Mouse (Mus musculus) liver, postnatal 0 days (tissue): Measurements from ENCODE around the gene Mrps27. TPM values are rescaled to one million over a fixed set of nuclear protein-coding genes. Genes with fewer than 3 reads are reported as not detected.

Experiments
- ATAC-seq: fragments of 200-750 bp; cut with Nextera tagmentation; 2 replicates; pipeline ENCODE4 v1.8.0; 2017; ENCODE audit warnings: mild to moderate bottlenecking, moderate library complexity
- DNase-seq: peaks from one replicate; pipeline ENCODE4 v3.0.0-alpha.2; 2016
- H3K27ac ChIP-seq: fragments of 300-500 bp; sonication (generic); 2 replicates; pipeline ENCODE4 v1.5.1; 2014; ENCODE audit warnings: antibody characterized with exemption, moderate library complexity, mild to moderate bottlenecking, low read depth
- H3K27me3 ChIP-seq: fragments of 300-500 bp; sonication (generic); 2 replicates; pipeline ENCODE4 v1.6.1; 2014; ENCODE audit warnings: low read length, control low read depth, mixed read lengths; ENCODE audit not compliant: insufficient read depth
- H3K36me3 ChIP-seq: fragments of 300-500 bp; sonication (generic); replicated peaks from 2 replicates; pipeline ENCODE4 v1.6.1; 2014; ENCODE audit warnings: mild to moderate bottlenecking, control low read depth, low read length, moderate library complexity, mixed read lengths; ENCODE audit not compliant: insufficient read depth
- H3K4me1 ChIP-seq: fragments of 300-500 bp; sonication (generic); 2 replicates; pipeline ENCODE4 v1.6.1; 2014; ENCODE audit warnings: antibody characterized with exemption, mild to moderate bottlenecking, control low read depth; ENCODE audit not compliant: insufficient read depth
- H3K4me2 ChIP-seq: fragments of 300-500 bp; sonication (generic); 2 replicates; pipeline ENCODE4 v1.6.1; 2014; ENCODE audit warnings: low read depth, mild to moderate bottlenecking, low read length, moderate library complexity, mixed read lengths
- H3K4me3 ChIP-seq: fragments of 300-500 bp; sonication (generic); 2 replicates; pipeline ENCODE4 v1.5.1; 2014; ENCODE audit warnings: low read depth, low read length
- H3K9ac ChIP-seq: fragments of 300-500 bp; sonication (generic); replicated peaks from 2 replicates; pipeline ENCODE4 v1.6.1; 2014; ENCODE audit warnings: mild to moderate bottlenecking, moderate library complexity
- H3K9me3 ChIP-seq: fragments of 300-500 bp; sonication (generic); 2 replicates; pipeline ENCODE4 v1.6.1; 2016; ENCODE audit warnings: mild to moderate bottlenecking, control low read depth, low read length, mixed read lengths
- CTCF ChIP-seq: sonication (generic); IDR thresholded peaks from 2 replicates; pipeline ENCODE4 v1.5.1; 2016; ENCODE audit warnings: antibody characterized with exemption, low read depth
- EP300 ChIP-seq: IDR thresholded peaks from 2 replicates; pipeline ENCODE4 v1.6.1; 2016; ENCODE audit warnings: antibody characterized with exemption, low read depth, mild to moderate bottlenecking
- WGBS: fragments of 180-500 bp; shearing (Covaris S2); extraction: QIAGEN DNeasy Blood & Tissue Kit; methylation state at CpG from one replicate; pipeline ENCODE4 v1.1.7; 2014; ENCODE audit not compliant: insufficient replicate concordance; 5-methylcytosine and 5-hydroxymethylcytosine counted together
- polyA plus RNA-seq: library from polyadenylated mRNA; unstranded; fragments of >200 nt; fragmentation: Nextera tagmentation; extraction: Ambion mirVana; gene quantifications from 2 replicates; pipeline ENCODE4 v1.2.1, GENCODE M21; 2015

Mrps27 gene
- polyA plus RNA-seq, 1 experiment from 2014 or later: 16.6 TPM

DNA sequence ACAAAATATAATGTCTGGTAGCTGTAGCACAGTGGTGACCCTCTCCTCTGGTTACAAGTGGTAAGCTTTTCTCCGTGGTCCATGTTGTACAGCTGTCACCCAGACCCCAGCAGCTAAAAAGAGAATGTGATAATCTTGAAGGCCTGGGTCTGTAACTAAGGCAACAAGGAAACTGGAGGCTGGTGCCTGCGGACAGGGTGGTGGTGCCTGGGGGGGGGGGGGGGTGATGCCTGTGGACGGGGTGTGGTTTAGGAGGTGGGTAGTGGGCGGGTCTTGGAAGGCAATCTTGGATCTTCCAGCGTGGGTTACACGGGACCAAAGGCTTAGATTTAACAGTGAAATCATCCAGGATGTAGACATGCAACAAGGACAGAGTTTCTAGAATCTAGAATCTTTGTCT, 37.8 kb downstream of the Mrps27 start:
- WGBS: 59% methylated on average over 6 of the region's 6 CpGs
- no peak overlapping the region for H3K27ac ChIP-seq
- H3K9me3 ChIP-seq: no peaks in the 10 kb centered on the region
- no peaks in the 10 kb centered on the region for H3K4me1 ChIP-seq
- no peaks in the 10 kb centered on the region for H3K36me3 ChIP-seq
- no peaks in the 10 kb centered on the region for H3K27me3 ChIP-seq
- ATAC-seq (no peak), DNase-seq (no peak)
- no peak overlapping the region for H3K4me3 ChIP-seq
- H3K9ac ChIP-seq: no peak overlapping the region
- H3K4me2 ChIP-seq: no peak overlapping the region
- no peak for TF ChIP-seq CTCF
- no peak for TF ChIP-seq EP300

GRCm38 (mm10) chr13:99384555-99385203, 40.1 kb downstream of the Mrps27 start:
- H3K9ac ChIP-seq: no peak overlapping the region
- DNase-seq: no peak
- no peaks in the 10 kb centered on the region for H3K36me3 ChIP-seq
- TF ChIP-seq EP300 (no peak), CTCF (no peak)
- no peak overlapping the region for H3K27ac ChIP-seq
- no peaks in the 10 kb centered on the region for H3K4me1 ChIP-seq
- WGBS: 70% methylated on average over 7 of the region's 7 CpGs
- no peak for ATAC-seq
- no peak overlapping the region for H3K4me3 ChIP-seq
- H3K27me3 ChIP-seq: no peaks in the 10 kb centered on the region
- no peaks in the 10 kb centered on the region for H3K9me3 ChIP-seq
- H3K4me2 ChIP-seq: no peak overlapping the region

- no peak overlapping the region for H3K27ac ChIP-seq
- no peaks in the 10 kb centered on the region for H3K4me1 ChIP-seq
- no peaks in the 10 kb centered on the region for H3K27me3 ChIP-seq
- no peaks in the 10 kb centered on the region for H3K9me3 ChIP-seq
- no peak overlapping the region for H3K9ac ChIP-seq
- no peak for TF ChIP-seq EP300
- no peak for TF ChIP-seq CTCF
- ATAC-seq (no peak), DNase-seq (no peak)
- no peak overlapping the region for H3K4me2 ChIP-seq
- 85% methylated on average over 6 of the region's 6 CpGs for WGBS
- no peak overlapping the region for H3K4me3 ChIP-seq
- no peaks in the 10 kb centered on the region for H3K36me3 ChIP-seq
These were observed 41.3 kb downstream of the Mrps27 start for GRCm38 (mm10) chr13:99385911-99386310.

- DNase-seq (no peak), ATAC-seq (no peak)
- H3K4me1 ChIP-seq: no peaks in the 10 kb centered on the region
- TF ChIP-seq CTCF (no peak), EP300 (no peak)
- no peak overlapping the region for H3K4me3 ChIP-seq
- H3K4me2 ChIP-seq: no peak overlapping the region
- no peak overlapping the region for H3K9ac ChIP-seq
- WGBS: 73% methylated on average over 7 of the region's 7 CpGs
- no peak overlapping the region for H3K27ac ChIP-seq
- no peaks in the 10 kb centered on the region for H3K9me3 ChIP-seq
- H3K36me3 ChIP-seq: no peaks in the 10 kb centered on the region
- no peaks in the 10 kb centered on the region for H3K27me3 ChIP-seq
These were observed 41.8 kb downstream of the Mrps27 start for GRCm38 (mm10) chr13:99386341-99386740.

DNA sequence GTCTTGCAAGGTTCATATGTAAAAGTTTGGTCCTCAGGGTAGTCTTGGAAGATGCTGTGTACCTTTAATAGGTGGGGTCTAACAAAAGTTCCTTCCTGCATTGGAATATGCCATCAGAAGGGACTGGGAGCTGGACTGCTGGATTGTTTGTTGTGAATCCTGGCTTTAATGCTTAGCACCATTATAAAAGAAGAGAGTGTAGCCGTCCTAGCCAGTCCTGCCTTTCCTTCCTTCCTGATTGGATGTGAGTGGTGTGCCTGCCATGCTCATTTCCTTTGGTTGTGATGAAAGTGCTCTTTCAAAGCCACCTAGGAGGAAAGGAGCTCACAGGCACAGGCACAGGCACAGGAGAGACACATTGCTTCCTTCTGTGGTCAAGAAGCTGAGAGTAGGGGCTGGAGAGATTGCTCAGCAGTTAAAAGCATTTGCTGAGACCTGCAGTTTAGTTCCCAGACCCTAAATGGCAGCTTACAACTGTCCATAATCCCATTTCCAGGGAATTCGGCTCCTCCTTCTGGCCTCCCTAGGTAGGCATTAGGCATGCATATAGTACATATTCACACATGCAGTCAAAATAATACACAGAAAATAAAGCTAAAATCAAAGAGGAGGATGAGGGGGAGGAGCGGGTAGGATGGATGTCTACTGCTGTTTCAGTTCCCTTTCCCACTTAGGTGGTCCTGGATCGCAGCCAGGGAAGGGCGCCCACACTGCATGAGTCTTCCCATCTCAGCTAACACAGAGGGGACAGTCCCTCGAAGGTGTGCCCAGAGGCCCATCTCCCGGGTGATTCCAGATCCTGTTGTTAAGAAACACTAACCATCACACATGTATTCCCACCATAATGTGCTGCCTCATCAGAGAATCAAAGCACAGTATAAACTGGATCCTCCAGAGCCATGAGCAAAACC, 43.6 kb downstream of the Mrps27 start:
- 73% methylated on average over 7 of the region's 7 CpGs for WGBS
- no peak overlapping the region for H3K4me2 ChIP-seq
- H3K27me3 ChIP-seq: no peaks in the 10 kb centered on the region
- no peak overlapping the region for H3K4me3 ChIP-seq
- H3K4me1 ChIP-seq: no peaks in the 10 kb centered on the region
- H3K9ac ChIP-seq: no peak overlapping the region
- no peak for DNase-seq
- no peaks in the 10 kb centered on the region for H3K9me3 ChIP-seq
- no peak overlapping the region for H3K27ac ChIP-seq
- TF ChIP-seq EP300 (no peak), CTCF (no peak)
- ATAC-seq: no peak
- H3K36me3 ChIP-seq: no peaks in the 10 kb centered on the region

- H3K9ac ChIP-seq: no peak overlapping the region
- 89% methylated on average over 3 of the region's 3 CpGs for WGBS
- no peaks in the 10 kb centered on the region for H3K9me3 ChIP-seq
- H3K36me3 ChIP-seq: no peaks in the 10 kb centered on the region
- H3K4me1 ChIP-seq: no peaks in the 10 kb centered on the region
- H3K27me3 ChIP-seq: no peaks in the 10 kb centered on the region
- H3K4me2 ChIP-seq: no peak overlapping the region
- ATAC-seq (no peak), DNase-seq (no peak)
- H3K27ac ChIP-seq: no peak overlapping the region
- TF ChIP-seq CTCF: no peak
- TF ChIP-seq EP300: no peak
- H3K4me3 ChIP-seq: no peak overlapping the region
These were observed 46.8 kb downstream of the Mrps27 start for GRCm38 (mm10) chr13:99391417-99391816.
